Mouse (Mus musculus) yolk sac, embryonic 10.5 days (tissue): ENCODE measurements around the gene Lrrc58.

Source experiments
- DNase-seq: peaks from one replicate; pipeline ENCODE4 v3.0.0-alpha.2; 2017; ENCODE audit warnings: low spot score

Gene Lrrc58

GRCm38 (mm10) chr16:37867791-37868505, at the start of gene Lrrc58:
TSS of gene Lrrc58 (plus strand) at chr16:37868389.
- DNase-seq, result peak; percentile 82

- DNase-seq, result no peak
These were observed 44.2 kb upstream of the Lrrc58 start for GRCm38 (mm10) chr16:37823949-37824348.

GRCm38 (mm10) chr16:37824778-37825505, 43.2 kb upstream of the Lrrc58 start:
- no peak for DNase-seq

- DNase-seq, result no peak
These were observed 41.9 kb upstream of the Lrrc58 start for GRCm38 (mm10) chr16:37826286-37826685.

GRCm38 (mm10) chr16:37831041-37831440, 37.1 kb upstream of the Lrrc58 start:
- no peak for DNase-seq

GRCm38 (mm10) chr16:37837571-37837970, 30.6 kb upstream of the Lrrc58 start:
- no peak for DNase-seq

GRCm38 (mm10) chr16:37842439-37842838, 25.8 kb upstream of the Lrrc58 start:
- DNase-seq, result no peak

GRCm38 (mm10) chr16:37843740-37844139, 24.4 kb upstream of the Lrrc58 start:
- DNase-seq, result no peak

- DNase-seq, result no peak
These were observed 22.8 kb upstream of the Lrrc58 start for GRCm38 (mm10) chr16:37845202-37845925.

GRCm38 (mm10) chr16:37847081-37847480, 21.1 kb upstream of the Lrrc58 start:
- no peak for DNase-seq

- DNase-seq, result peak; percentile 73
These were observed 16.8 kb upstream of the Lrrc58 start for GRCm38 (mm10) chr16:37851366-37851765.

GRCm38 (mm10) chr16:37853279-37853678, 14.9 kb upstream of the Lrrc58 start:
- no peak for DNase-seq

- DNase-seq, result no peak
These were observed 14.1 kb upstream of the Lrrc58 start for GRCm38 (mm10) chr16:37854054-37854453.

GRCm38 (mm10) chr16:37854593-37854992, 13.6 kb upstream of the Lrrc58 start:
- DNase-seq, result no peak

GRCm38 (mm10) chr16:37855583-37855982, 12.6 kb upstream of the Lrrc58 start:
- DNase-seq, result no peak

- DNase-seq, result no peak
These were observed 11.9 kb upstream of the Lrrc58 start for GRCm38 (mm10) chr16:37856327-37856726.

GRCm38 (mm10) chr16:37857495-37857894, 10.7 kb upstream of the Lrrc58 start:
- DNase-seq, result no peak

GRCm38 (mm10) chr16:37860213-37860612, 8.0 kb upstream of the Lrrc58 start:
- no peak for DNase-seq

GRCm38 (mm10) chr16:37861029-37861428, 7.2 kb upstream of the Lrrc58 start, which contains the start of gene Gm36028:
TSS of gene Gm36028 (minus strand) at chr16:37861146.
- DNase-seq, result no peak

- no peak for DNase-seq
These were observed 4.3 kb upstream of the Lrrc58 start for GRCm38 (mm10) chr16:37863876-37864275.

- no peak for DNase-seq
These were observed 2.3 kb upstream of the Lrrc58 start for GRCm38 (mm10) chr16:37865841-37866240.
